Mouse (Mus musculus) kidney, postnatal 0 days (tissue): ENCODE results near the gene Abi1. TPM values are rescaled to one million over a fixed set of nuclear protein-coding genes. Genes with fewer than 3 reads are reported as not detected.
"Not testable (repeated sequence)": the region's sequence is repeated elsewhere in the genome, so short reads cannot be mapped to it uniquely, and the experiment has no call there.

Experiments
- ATAC-seq: fragments of 200-750 bp; cut with Nextera tagmentation; replicated peaks from 2 replicates; pipeline ENCODE4 v1.8.0; 2017; ENCODE audit warnings: low read depth, moderate number of reproducible peaks, moderate TSS enrichment, moderate library complexity; ENCODE audit not compliant: low FRiP score
- DNase-seq: peaks from one replicate; pipeline ENCODE4 v3.0.0-alpha.2; 2016; ENCODE audit warnings: low spot score
- H3K27ac ChIP-seq: fragments of 300-500 bp; sonication (generic); 2 replicates; pipeline ENCODE4 v1.5.1; 2014; ENCODE audit warnings: mild to moderate bottlenecking
- H3K27me3 ChIP-seq: fragments of 300-500 bp; sonication (generic); 2 replicates; pipeline ENCODE4 v1.6.1; 2014; ENCODE audit warnings: low read length, mixed read lengths; ENCODE audit not compliant: insufficient read depth
- H3K36me3 ChIP-seq: fragments of 300-500 bp; sonication (generic); 2 replicates; pipeline ENCODE4 v1.6.1; 2014; ENCODE audit warnings: low read length, mixed read lengths; ENCODE audit not compliant: insufficient read depth
- H3K4me1 ChIP-seq: fragments of 300-500 bp; sonication (generic); replicated peaks from 2 replicates; pipeline ENCODE4 v1.6.1; 2014; ENCODE audit warnings: antibody characterized with exemption, low read length, mixed read lengths; ENCODE audit not compliant: insufficient read depth
- H3K4me2 ChIP-seq: fragments of 300-500 bp; sonication (generic); 2 replicates; pipeline ENCODE4 v1.6.1; 2014; ENCODE audit warnings: mild to moderate bottlenecking, low read length, moderate library complexity, mixed read lengths
- H3K4me3 ChIP-seq: fragments of 300-500 bp; sonication (generic); replicated peaks from 2 replicates; pipeline ENCODE4 v1.5.1; 2014; ENCODE audit warnings: low read depth, low read length
- H3K9ac ChIP-seq: fragments of 300-500 bp; sonication (generic); 2 replicates; pipeline ENCODE4 v1.6.1; 2014; ENCODE audit warnings: low read depth, low read length
- H3K9me3 ChIP-seq: fragments of 300-500 bp; sonication (generic); replicated peaks from 2 replicates; pipeline ENCODE4 v1.6.1; 2016; ENCODE audit warnings: low read length, inconsistent platforms, mixed read lengths
- CTCF ChIP-seq: IDR thresholded peaks from 2 replicates; pipeline ENCODE4 v1.5.1; 2016; ENCODE audit warnings: antibody characterized with exemption, low read depth, mild to moderate bottlenecking, moderate library complexity
- WGBS: fragments of 180-500 bp; shearing (Covaris S2); extraction: QIAGEN DNeasy Blood & Tissue Kit; methylation state at CpG from one replicate; pipeline ENCODE4 v1.1.7; 2014; 5-methylcytosine and 5-hydroxymethylcytosine counted together
- polyA plus RNA-seq: library from polyadenylated mRNA; unstranded; fragments of >200 nt; fragmentation: Nextera tagmentation; extraction: Ambion mirVana; gene quantifications from 2 replicates; pipeline ENCODE4 v1.2.1, GENCODE M21; 2015

Gene Abi1
- polyA plus RNA-seq, 1 experiment from 2014 or later = 41.0 TPM

- Histone ChIP-seq H3K36me3 (no peaks in the 10 kb centered on the region), H3K9ac (no peak overlapping the region), H3K4me3 (no peak overlapping the region), H3K27me3 (no peaks in the 10 kb centered on the region), H3K9me3 (no peaks in the 10 kb centered on the region), H3K27ac (no peak overlapping the region), H3K4me2 (no peak overlapping the region), H3K4me1 (no peaks in the 10 kb centered on the region)
- ATAC-seq (no peak), DNase-seq (no peak)
- TF ChIP-seq CTCF = no peak
Measured at GRCm38 (mm10) chr2:23048006-23048405, 8.0 kb upstream of the Abi1 start.

DNA sequence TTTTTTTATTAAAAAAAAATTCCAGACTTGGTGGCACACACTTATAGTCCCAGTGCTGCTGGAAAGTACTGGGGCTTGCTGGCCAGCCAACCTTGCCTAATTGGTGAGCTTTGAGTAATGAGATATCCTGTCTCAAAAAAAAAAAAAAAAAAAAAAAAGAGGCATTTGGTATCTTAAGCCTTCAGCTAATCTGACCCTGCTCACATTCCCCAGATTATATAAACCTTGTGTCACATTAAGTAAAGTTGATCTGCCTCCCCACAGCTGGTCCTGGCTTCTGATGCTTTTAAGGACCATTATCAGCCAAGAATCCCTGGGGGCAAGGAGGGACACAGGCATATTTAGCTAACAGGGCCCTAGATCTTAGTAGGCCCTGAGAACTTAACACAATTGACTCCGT, 5.7 kb upstream of the Abi1 start:
- no peaks in the 10 kb centered on the region for H3K27me3 ChIP-seq
- 68% methylated on average over 1 of the region's 1 CpGs for whole genome bisulfite sequencing
- ATAC-seq (no peak), DNase-seq (no peak)
- H3K9me3 ChIP-seq = no peaks in the 10 kb centered on the region
- H3K4me2 ChIP-seq = no peak overlapping the region
- no peak overlapping the region for H3K9ac ChIP-seq
- TF ChIP-seq CTCF = no peak
- H3K27ac ChIP-seq = no peak overlapping the region
- no peaks in the 10 kb centered on the region for H3K36me3 ChIP-seq
- no peak overlapping the region for H3K4me3 ChIP-seq
- H3K4me1 ChIP-seq = no peaks in the 10 kb centered on the region

GRCm38 (mm10) chr2:23042189-23042588, 2.1 kb upstream of the Abi1 start:
- Histone ChIP-seq H3K4me1 (no peaks in the 10 kb centered on the region), H3K9ac (no peak overlapping the region), H3K27ac (no peak overlapping the region), H3K4me2 (no peak overlapping the region), H3K36me3 (no peaks in the 10 kb centered on the region), H3K27me3 (no peaks in the 10 kb centered on the region), H3K4me3 (no peak overlapping the region), H3K9me3 (no peaks in the 10 kb centered on the region)
- WGBS = 89% methylated on average over 3 of the region's 3 CpGs
- DNase-seq = no peak
- no peak for ATAC-seq
- TF ChIP-seq CTCF = no peak

DNA sequence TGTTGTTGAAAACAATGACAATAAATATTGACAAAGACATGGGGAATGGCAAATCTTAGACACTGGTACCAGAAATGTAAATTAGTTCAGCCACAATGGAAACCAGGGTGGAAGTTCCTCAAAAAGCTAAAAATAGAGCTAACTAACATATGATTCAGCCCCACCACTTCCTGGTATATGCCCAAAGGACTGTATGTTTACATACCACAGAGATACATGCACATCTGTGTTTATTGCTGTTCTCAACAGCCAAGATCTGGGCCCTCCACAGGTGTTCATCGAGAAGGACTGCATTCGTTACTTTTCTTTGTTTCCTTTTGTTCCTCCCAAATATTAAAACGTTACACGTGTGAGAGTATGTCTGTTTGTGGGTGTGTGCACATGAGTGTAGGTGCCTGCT, 1.4 kb upstream of the Abi1 start:
- TF ChIP-seq CTCF = no peak
- Histone ChIP-seq H3K27me3 (no peaks in the 10 kb centered on the region), H3K4me1 (peaks cover 7% of the 10 kb centered on the region; the same call in 1 of the 2 replicates), H3K36me3 (no peaks in the 10 kb centered on the region), H3K9me3 (no peaks in the 10 kb centered on the region), H3K4me3 (no peak overlapping the region), H3K9ac (no peak overlapping the region), H3K27ac (no peak overlapping the region), H3K4me2 (no peak overlapping the region)
- ATAC-seq = no peak
- no peak for DNase-seq
- WGBS = 84% methylated on average over 4 of the region's 4 CpGs

DNA sequence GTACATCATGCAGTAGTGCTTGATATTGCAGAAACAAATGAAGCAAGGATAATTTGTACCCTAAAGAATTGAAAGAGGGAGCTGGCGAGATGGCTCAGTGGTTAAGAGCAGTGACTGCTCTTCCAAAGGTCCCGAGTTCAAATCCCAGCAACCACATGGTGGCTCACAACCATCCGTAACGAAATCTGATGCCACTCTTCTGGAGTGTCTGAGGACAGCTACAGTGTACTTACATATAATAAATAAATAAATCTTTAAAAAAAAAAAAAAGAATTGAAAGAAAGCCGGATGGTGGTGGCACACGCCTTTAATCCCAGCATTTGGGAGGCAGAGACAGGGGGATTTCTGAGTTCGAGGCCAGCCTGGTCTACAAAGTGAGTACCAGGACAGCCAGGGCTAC, 649 bp upstream of the Abi1 start:
- WGBS = 86% methylated on average over 7 of the region's 7 CpGs
- not testable (repeated sequence) for H3K9ac ChIP-seq, H3K27ac ChIP-seq, H3K4me2 ChIP-seq, H3K4me3 ChIP-seq, H3K27me3 ChIP-seq, ATAC-seq, H3K4me1 ChIP-seq, H3K36me3 ChIP-seq, H3K9me3 ChIP-seq, DNase-seq

DNA sequence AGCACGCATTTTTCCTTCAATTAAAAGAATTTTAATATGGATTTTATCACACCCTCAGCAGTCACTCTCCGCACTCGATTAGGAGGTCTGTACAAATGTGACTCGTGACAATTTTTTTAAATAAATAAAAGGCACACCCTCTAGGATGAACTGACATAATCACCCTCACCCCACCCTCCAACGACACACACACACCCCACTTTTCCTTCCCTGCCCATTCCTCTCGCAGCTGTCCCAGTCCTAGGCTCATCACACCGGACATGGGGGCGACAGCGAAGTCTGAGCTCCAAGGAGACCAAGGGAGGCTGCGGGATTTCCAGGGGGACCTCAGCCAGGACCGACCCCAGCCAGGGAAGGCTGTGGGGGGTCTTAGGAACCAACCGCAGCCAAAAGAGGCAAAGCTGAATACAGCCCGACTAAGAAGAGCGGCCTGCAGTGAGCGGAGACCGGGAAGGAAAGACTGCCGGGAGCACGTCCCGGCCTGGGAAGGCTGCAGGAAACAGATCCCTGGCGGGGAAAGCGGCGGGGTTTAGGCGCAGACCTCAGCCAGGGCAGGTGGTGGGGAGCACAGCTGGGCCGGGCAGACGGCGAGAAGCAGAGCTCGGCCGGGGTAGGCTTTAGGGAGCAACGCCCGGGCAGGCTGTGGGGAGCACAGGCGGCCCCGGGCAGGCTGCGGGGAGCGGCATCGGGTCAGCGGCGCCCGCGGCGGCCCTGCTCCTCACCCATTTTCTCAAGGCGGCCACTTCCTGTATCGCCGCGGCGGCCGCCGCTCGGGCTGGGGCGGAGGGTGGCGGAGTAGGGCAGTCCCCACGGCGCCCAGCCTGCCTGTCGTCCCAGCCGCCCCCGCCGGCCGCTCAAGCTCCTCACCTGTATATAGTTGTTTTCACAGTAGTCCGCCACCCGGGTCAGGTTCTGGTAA, 700 bp downstream of the Abi1 start:
- DNase-seq = peak; percentile 55
- WGBS = under 1% methylated on average over 56 of the region's 59 CpGs
- Histone ChIP-seq H3K4me1 (peaks cover 10% of the 10 kb centered on the region; the same call in 1 of the 2 replicates), H3K36me3 (no peaks in the 10 kb centered on the region), H3K9ac (peak overlapping the region; percentile 84), H3K4me3 (peak overlapping the region; percentile 69), H3K27ac (peak overlapping the region; percentile 97), H3K27me3 (no peaks in the 10 kb centered on the region), H3K9me3 (no peaks in the 10 kb centered on the region), H3K4me2 (peak overlapping the region; percentile 77)
- ATAC-seq = peak; percentile 86
- no peak for TF ChIP-seq CTCF

DNA sequence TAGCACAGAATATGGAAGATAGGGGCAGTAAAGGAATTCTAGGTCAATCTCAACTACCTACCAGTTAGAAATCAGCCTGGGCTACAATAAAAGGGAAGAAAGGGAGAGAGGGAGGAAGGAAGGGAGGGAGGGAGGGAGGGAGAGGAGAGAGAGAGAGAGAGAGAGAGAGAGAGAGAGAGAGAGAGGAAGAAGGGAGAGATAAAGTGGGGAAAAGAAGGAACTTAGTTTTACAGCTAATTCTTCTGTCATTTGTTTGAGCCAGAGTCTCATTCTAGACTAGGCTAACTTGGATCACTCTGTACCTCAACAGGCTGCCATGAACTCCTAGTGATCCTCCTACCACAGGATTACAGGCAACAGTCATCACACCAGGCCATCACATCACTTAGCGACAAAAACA, 4.6 kb downstream of the Abi1 start:
- TF ChIP-seq CTCF = no peak
- ATAC-seq = no peak
- WGBS = 100% methylated on average over 1 of the region's 1 CpGs

More for the DNA sequence above, 4.6 kb downstream of the Abi1 start:
- Histone ChIP-seq H3K4me1 (peaks cover 10% of the 10 kb centered on the region; the same call in 1 of the 2 replicates), H3K4me2 (no peak overlapping the region), H3K4me3 (no peak overlapping the region), H3K9me3 (no peaks in the 10 kb centered on the region), H3K9ac (no peak overlapping the region), H3K27me3 (no peaks in the 10 kb centered on the region), H3K27ac (no peak overlapping the region), H3K36me3 (no peaks in the 10 kb centered on the region)
- DNase-seq = no peak
